Mouse (Mus musculus): ENCODE data around the gene Fam208b.

DNA sequence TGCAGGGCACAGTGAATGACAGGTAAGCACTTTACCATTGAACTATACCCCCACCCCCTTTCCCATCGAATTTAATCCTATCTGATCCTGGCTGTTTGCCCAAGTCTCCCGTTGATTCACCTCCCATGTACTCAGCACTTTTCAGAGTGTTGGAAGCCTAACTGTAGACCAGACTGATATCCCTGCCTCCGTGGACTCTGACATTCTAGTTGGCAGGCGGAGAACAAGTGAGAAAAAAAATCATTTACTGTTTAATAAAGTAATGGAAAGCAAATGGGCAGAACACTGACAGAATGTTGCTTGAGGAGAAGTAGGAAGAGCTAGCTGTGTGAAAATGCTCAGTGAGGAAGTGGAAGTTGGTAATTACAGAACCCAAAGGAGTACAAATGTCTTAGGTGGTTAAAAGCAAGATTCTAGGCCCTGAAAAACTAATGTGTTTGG, 85.3 kb downstream of the Fam208b start:
- TF ChIP-seq EP300 (IDR thresholded peaks at IDR 0.05; ENCODE audit: low read depth), result no peak
- TF ChIP-seq CTCF (IDR thresholded peaks at IDR 0.05; ENCODE audit: low read depth), result no peak
